Mouse (Mus musculus): ENCODE data around the gene Plekhb1. TPM values are rescaled to one million over a fixed set of nuclear protein-coding genes. Genes with fewer than 3 reads are reported as not detected.

Plekhb1 gene
- polyA plus RNA-seq, 1 experiment from 2014 or later, result 1.4 TPM

DNA sequence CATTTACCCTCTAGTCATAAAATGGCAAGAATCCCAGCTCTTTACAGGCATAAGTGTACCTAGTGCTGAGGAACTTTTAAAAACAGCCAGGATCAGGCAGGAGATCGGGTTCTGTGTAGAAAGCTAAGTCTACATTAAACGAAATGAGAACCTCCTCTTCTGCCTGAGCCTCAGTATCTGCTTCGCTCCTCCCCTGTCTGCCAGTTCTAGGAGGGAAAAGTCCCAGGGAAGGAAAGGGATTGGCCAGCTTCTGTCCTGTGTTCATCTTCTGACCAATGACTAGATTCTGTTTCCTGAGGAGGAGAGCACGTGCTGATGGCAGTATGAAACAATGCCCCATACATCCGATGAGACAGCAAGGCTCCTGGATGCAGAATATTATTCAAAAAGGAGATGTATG is 18.9 kb upstream of the Plekhb1 start:
- Histone ChIP-seq H3K9me3 (replicated peaks) (no peaks in the 10 kb centered on the region), H3K27me3 (replicated peaks) (0 out of 2 replicates have a peak, but pooled peaks cover 3% of the 10 kb centered on the region), H3K4me3 (no peak overlapping the region), H3K36me3 (no peaks in the 10 kb centered on the region), H3K4me2 (no peak overlapping the region), H3K9ac (no peak overlapping the region), H3K4me1 (replicated peaks) (no peaks in the 10 kb centered on the region), H3K27ac (ENCODE audit: poor library complexity, severe bottlenecking) (no peak overlapping the region)
- ATAC-seq (ENCODE audit: insufficient number of reproducible peaks, low FRiP score), result no peak
- WGBS, result 51% methylated on average over 5 of the region's 5 CpGs

DNA sequence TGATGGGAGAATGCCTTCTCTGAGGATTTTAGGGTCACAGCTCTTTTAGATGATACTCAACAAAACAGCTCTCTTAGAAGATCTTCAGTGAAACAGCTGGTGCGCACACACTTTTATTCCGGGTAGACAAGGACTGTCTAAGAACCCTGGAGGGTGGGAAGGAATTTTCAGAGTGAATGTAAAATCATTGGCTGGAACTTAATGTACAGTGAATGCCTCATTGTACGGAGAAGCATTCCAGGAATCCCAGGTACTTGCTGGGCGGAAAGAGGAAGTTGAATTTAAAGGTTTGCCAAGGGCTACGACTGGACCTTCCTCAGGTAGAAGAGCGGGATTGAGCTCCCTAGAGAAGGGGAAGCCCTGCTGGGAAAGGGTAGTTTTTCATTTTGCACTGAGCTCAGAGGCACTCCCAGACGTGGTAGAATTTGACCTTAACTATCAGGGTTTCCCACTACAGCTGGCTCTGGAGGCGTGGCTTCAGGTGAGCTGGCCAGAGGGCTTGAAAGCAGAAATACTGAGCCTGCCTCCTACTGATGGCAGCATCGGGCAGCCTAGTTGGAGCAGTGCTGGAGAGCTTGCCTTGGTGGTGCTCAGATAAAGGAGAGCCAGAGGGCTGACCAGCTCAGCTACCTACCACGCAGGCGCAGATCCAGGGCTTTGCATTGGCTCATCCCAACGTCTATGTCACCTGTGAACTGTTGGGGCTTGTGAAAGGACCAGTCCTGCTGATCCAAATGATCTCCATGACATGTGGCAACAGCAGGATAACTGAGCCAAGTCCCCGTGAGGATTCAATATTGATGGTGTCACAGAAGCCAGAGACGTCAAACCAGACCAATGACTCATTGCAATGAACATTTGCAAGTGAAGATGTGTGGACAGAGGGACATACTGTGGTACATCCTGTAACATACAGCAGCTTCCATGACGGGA is 17.0 kb upstream of the Plekhb1 start:
- H3K9ac ChIP-seq, result no peak overlapping the region
- 67% methylated on average over 15 of the region's 15 CpGs for WGBS
- no peak overlapping the region for H3K4me2 ChIP-seq
- H3K27ac ChIP-seq (ENCODE audit: poor library complexity, severe bottlenecking), result no peak overlapping the region
- H3K4me1 ChIP-seq (replicated peaks), result peaks cover 4% of the 10 kb centered on the region; the same call in 1 of the 2 replicates
- H3K4me3 ChIP-seq, result no peak overlapping the region
- H3K36me3 ChIP-seq, result no peaks in the 10 kb centered on the region
- H3K27me3 ChIP-seq (replicated peaks), result 0 out of 2 replicates have a peak, but pooled peaks cover 3% of the 10 kb centered on the region
- no peak for ATAC-seq (ENCODE audit: insufficient number of reproducible peaks, low FRiP score)
- no peaks in the 10 kb centered on the region for H3K9me3 ChIP-seq (replicated peaks)

DNA sequence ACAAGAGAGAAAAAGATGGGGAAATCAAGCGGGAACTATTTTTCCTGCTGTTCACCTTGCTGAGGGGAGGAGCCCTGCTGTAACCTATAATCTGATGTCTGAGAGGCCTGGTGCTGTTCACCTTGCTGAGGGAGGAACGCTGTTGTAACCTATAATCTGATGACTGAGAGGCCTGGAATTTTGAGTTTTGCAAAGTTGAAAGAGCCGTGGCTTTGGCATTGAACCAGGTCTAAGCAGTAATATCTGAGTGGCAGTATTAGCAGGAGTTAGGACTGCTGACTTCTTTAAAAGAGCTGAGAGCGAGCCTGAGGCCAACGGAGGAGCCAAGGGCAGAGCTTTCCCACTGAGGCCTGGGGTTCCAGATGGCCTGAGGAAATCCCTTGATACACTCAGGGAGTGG is 15.8 kb upstream of the Plekhb1 start:
- Histone ChIP-seq H3K4me3 (no peak overlapping the region), H3K4me1 (replicated peaks) (peaks cover 4% of the 10 kb centered on the region; the same call in 1 of the 2 replicates), H3K4me2 (no peak overlapping the region), H3K9ac (no peak overlapping the region), H3K27me3 (replicated peaks) (0 out of 2 replicates have a peak, but pooled peaks cover 3% of the 10 kb centered on the region), H3K36me3 (no peaks in the 10 kb centered on the region), H3K27ac (ENCODE audit: poor library complexity, severe bottlenecking) (no peak overlapping the region), H3K9me3 (replicated peaks) (no peaks in the 10 kb centered on the region)
- WGBS, result 75% methylated on average over 5 of the region's 5 CpGs
- ATAC-seq (ENCODE audit: insufficient number of reproducible peaks, low FRiP score), result no peak

DNA sequence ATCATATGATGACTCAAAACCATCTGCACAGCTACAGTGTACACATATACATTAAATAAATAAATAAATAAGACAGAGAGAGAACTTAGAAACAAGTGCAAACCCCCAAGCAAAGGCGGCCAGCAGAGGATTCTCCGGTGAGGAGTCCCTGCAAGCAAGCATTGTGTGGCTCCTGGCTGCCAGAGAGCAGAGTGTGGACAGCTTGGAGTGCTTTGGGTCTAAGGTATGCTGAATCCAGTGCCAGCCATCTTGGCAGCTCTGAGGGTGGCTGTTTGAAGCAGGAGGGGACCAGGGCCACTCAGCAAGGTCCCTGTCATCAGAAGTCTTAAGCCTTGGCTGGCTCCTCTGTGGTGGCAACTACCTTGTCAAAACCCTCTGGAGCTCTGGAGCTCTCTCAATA is 12.7 kb upstream of the Plekhb1 start:
- Histone ChIP-seq H3K4me2 (no peak overlapping the region), H3K4me3 (no peak overlapping the region), H3K36me3 (no peaks in the 10 kb centered on the region), H3K27me3 (replicated peaks) (0 out of 2 replicates have a peak, but pooled peaks cover 7% of the 10 kb centered on the region), H3K9me3 (replicated peaks) (no peaks in the 10 kb centered on the region), H3K27ac (ENCODE audit: poor library complexity, severe bottlenecking) (no peak overlapping the region), H3K4me1 (replicated peaks) (peaks cover 4% of the 10 kb centered on the region; the same call in 1 of the 2 replicates), H3K9ac (no peak overlapping the region)
- WGBS, result 58% methylated on average over 2 of the region's 2 CpGs
- ATAC-seq (ENCODE audit: insufficient number of reproducible peaks, low FRiP score), result no peak

DNA sequence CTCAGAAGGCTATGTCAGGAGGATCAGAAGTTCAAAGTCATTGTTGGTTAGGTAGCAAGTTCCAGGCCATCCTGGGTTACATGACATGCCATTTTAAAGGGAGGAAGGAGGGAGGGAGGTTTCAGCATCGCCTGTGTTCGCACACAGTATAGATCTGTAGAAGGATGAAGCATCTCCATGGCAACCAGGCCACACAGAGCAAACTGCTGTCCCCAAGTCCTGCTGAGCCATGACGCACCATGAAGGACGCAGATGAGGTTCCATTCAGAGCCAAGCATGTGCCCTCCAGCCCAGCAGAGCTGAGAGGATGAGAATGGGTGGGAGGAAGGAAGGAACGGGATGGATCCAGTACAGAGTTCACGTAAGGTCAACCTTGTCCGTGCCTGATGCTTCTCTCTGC is 11.2 kb upstream of the Plekhb1 start:
- Histone ChIP-seq H3K4me2 (no peak overlapping the region), H3K27me3 (replicated peaks) (0 out of 2 replicates have a peak, but pooled peaks cover 3% of the 10 kb centered on the region), H3K9me3 (replicated peaks) (no peaks in the 10 kb centered on the region), H3K36me3 (no peaks in the 10 kb centered on the region), H3K9ac (no peak overlapping the region), H3K27ac (ENCODE audit: poor library complexity, severe bottlenecking) (no peak overlapping the region), H3K4me1 (replicated peaks) (peaks cover 4% of the 10 kb centered on the region; the same call in 1 of the 2 replicates), H3K4me3 (no peak overlapping the region)
- WGBS, result 69% methylated on average over 7 of the region's 7 CpGs
- ATAC-seq (ENCODE audit: insufficient number of reproducible peaks, low FRiP score), result no peak

DNA sequence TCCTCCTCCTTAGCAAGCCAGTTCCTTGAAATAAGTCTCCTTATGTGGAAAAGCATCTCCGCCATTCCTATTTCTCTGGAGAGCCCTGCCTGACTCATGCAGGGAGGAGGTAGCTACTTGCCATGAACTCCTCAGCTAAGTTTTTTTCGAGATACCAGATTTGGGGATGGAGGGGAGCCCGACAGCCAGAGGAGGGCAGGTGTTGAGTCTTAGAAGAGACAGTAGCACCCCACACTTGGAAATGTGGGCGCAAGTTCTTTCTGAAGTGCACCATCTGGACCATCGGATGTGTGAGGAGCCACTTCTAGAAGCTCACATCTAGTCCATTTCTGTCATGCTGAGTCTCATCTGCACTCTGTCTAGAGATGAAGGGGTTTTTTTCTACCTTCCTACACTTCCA is 8.4 kb upstream of the Plekhb1 start:
- no peak overlapping the region for H3K27ac ChIP-seq (ENCODE audit: poor library complexity, severe bottlenecking)
- WGBS, result 81% methylated on average over 5 of the region's 5 CpGs

DNA sequence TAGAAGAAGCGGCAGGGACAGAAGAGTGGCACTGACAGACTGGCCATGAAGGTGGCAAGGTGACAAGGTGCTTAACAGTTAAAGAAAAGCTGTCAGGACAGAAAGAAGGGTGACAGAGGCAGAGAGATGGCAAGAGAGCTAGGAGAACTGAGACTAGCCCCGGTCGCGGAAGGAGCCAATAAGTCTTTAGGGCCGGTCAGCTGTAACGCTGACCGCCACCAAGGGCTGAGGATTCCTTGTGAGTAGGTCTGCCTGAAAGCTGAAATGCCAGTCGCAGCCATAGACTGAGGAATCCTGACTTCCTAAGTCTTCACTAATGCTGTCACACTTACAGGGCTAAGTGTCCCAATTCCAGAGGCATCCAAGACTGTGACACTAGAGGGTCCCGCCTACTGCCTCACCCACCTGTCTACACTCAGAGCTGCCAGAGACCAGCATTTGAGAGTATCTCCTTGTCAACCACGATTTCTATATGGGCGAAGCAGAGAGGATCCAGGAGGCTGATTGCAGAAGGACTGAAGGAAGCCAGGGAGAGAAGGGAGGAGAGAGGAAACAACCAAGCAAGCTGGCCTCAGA is 1.6 kb upstream of the Plekhb1 start:
- no peak; the same call in 1 of the 2 replicates for ATAC-seq (ENCODE audit: insufficient number of reproducible peaks, low FRiP score)
- 0 out of 2 replicates have a peak overlapping the region, but pooled peaks have one; percentile 3 for H3K4me3 ChIP-seq
- WGBS, result 53% methylated on average over 11 of the region's 11 CpGs

More for the DNA sequence above, 8.4 kb upstream of the Plekhb1 start:
- Histone ChIP-seq H3K27me3 (replicated peaks) (0 out of 2 replicates have a peak, but pooled peaks cover 3% of the 10 kb centered on the region), H3K9ac (no peak overlapping the region), H3K9me3 (replicated peaks) (no peaks in the 10 kb centered on the region), H3K4me2 (no peak overlapping the region), H3K4me1 (replicated peaks) (peaks cover 4% of the 10 kb centered on the region; the same call in 1 of the 2 replicates), H3K36me3 (no peaks in the 10 kb centered on the region), H3K4me3 (no peak overlapping the region)
- ATAC-seq (ENCODE audit: insufficient number of reproducible peaks, low FRiP score), result no peak

DNA sequence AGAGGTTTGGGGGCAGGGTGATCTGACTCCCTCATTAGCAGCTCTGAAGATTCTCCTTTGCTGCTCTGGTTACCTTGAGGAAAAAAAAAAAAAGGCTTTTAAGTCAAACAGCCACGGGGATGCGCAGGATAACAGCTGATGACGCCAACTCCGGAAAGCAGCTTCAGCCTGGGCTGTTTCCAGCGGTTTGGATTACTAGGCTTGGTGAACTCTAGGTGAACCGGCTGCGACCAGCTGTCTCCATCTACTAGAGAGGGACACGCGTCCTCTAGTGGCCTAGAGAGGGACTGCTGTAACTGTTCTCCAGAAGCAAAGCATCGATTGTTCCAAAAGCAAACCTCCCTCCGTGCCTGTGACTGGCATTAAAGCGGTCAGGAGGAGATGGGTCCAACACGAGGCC is 976 bp upstream of the Plekhb1 start:
- ATAC-seq (ENCODE audit: insufficient number of reproducible peaks, low FRiP score), result peak; percentile 82; the same call in 1 of the 2 replicates
- no peak overlapping the region for H3K9ac ChIP-seq
- no peak overlapping the region for H3K27ac ChIP-seq (ENCODE audit: poor library complexity, severe bottlenecking)
- no peaks in the 10 kb centered on the region for H3K27me3 ChIP-seq (replicated peaks)
- 0 out of 2 replicates have a peak overlapping the region, but pooled peaks have one; percentile 3 for H3K4me3 ChIP-seq
- WGBS, result 2% methylated on average over 13 of the region's 13 CpGs
- H3K9me3 ChIP-seq (replicated peaks), result no peaks in the 10 kb centered on the region
- H3K4me1 ChIP-seq (replicated peaks), result peaks cover 20% of the 10 kb centered on the region
- H3K36me3 ChIP-seq, result no peaks in the 10 kb centered on the region
- H3K4me2 ChIP-seq, result peak overlapping the region; percentile 49

More for the DNA sequence above, 1.6 kb upstream of the Plekhb1 start:
- H3K27ac ChIP-seq (ENCODE audit: poor library complexity, severe bottlenecking), result no peak overlapping the region
- H3K4me1 ChIP-seq (replicated peaks), result peaks cover 14% of the 10 kb centered on the region
- H3K4me2 ChIP-seq, result peak overlapping the region; percentile 49
- H3K27me3 ChIP-seq (replicated peaks), result no peaks in the 10 kb centered on the region
- H3K9me3 ChIP-seq (replicated peaks), result no peaks in the 10 kb centered on the region
- no peak overlapping the region for H3K9ac ChIP-seq
- no peaks in the 10 kb centered on the region for H3K36me3 ChIP-seq

DNA sequence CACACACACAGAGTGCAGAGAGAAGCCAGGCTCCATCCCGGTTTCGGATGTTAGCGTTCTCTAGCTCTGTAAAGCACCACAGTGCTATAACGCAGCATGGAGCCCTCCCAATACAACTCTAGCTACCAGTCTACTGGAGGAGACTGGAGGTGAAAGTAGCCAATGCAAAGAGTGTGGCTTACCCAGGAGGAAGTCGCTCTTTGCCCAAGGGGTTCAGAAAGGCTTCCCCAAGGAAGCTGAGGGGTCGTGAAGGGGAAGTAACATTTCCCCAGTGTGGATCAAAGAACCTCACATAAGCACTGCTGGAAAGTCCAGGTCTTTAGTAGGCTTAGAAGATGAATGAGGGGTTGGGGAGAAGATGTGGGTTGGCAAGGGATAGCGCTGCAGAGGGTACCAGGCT is 950 bp downstream of the Plekhb1 start:
- H3K9me3 ChIP-seq (replicated peaks), result no peaks in the 10 kb centered on the region
- H3K4me1 ChIP-seq (replicated peaks), result peaks cover 22% of the 10 kb centered on the region
- no peak overlapping the region for H3K4me2 ChIP-seq
- no peak for ATAC-seq (ENCODE audit: insufficient number of reproducible peaks, low FRiP score)
- no peaks in the 10 kb centered on the region for H3K27me3 ChIP-seq (replicated peaks)
- 83% methylated on average over 7 of the region's 7 CpGs for WGBS
- H3K36me3 ChIP-seq, result no peaks in the 10 kb centered on the region
- no peak overlapping the region for H3K27ac ChIP-seq (ENCODE audit: poor library complexity, severe bottlenecking)
- no peak overlapping the region for H3K9ac ChIP-seq
- H3K4me3 ChIP-seq, result no peak overlapping the region

DNA sequence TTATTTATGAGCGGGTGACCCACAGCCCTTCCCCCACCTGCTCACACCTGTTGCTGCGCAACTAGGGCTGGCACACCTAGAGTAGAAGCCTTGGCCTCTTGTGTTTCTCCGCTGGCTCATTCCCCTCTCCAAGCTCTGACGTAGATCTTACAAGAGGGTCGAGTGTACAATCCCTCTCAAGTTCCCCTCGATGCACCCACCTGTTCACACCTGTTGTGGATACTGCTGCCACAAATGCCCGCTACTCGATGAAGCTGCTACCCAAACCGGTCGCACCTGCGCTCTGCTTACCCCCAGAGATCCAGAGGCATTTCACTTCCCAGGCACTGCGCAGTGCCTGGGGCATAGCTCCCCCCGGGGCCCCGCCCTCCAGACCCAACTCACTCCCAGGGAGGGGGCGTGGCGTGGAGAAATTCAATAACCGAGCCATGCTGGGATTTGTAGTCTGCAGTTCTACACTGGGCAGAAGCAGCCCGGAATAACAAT is 4.1 kb downstream of the Plekhb1 start:
- no peaks in the 10 kb centered on the region for H3K9me3 ChIP-seq (replicated peaks)
- H3K4me1 ChIP-seq (replicated peaks), result peaks cover 12% of the 10 kb centered on the region
- H3K9ac ChIP-seq, result no peak overlapping the region
- H3K27me3 ChIP-seq (replicated peaks), result no peaks in the 10 kb centered on the region
- 32% methylated on average over 18 of the region's 18 CpGs for whole genome bisulfite sequencing
- no peak overlapping the region for H3K27ac ChIP-seq (ENCODE audit: poor library complexity, severe bottlenecking)
- no peak for ATAC-seq (ENCODE audit: insufficient number of reproducible peaks, low FRiP score)
- peak overlapping the region; percentile 55 for H3K4me2 ChIP-seq
- H3K4me3 ChIP-seq, result peak overlapping the region; percentile 11; the same call in 1 of the 2 replicates
- no peaks in the 10 kb centered on the region for H3K36me3 ChIP-seq

DNA sequence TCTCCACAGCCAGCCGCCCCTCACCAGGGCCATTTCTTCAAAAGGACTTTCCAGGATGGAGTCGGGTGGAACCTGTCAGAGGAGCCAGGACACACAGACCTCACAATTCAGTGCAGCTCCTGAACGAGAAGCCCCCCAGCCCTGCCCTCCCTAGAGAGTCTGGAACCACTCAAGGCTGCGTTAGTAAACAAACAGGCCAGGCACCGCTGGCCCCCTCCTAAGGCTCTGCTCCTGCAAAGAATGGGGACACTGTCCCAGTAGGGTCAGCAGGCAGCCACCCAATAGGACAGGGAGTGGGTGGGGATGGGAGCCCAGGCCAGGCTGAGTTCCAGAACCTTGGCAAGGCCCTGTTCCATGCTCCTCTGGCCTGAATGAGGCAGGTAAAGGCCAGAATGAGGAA is 5.5 kb downstream of the Plekhb1 start:
- H3K9me3 ChIP-seq (replicated peaks), result no peaks in the 10 kb centered on the region
- H3K4me1 ChIP-seq (replicated peaks), result peaks cover 9% of the 10 kb centered on the region
- H3K27me3 ChIP-seq (replicated peaks), result no peaks in the 10 kb centered on the region
- H3K4me2 ChIP-seq, result no peak overlapping the region
- no peaks in the 10 kb centered on the region for H3K36me3 ChIP-seq
- H3K9ac ChIP-seq, result no peak overlapping the region
- WGBS, result 36% methylated on average over 5 of the region's 5 CpGs
- no peak for ATAC-seq (ENCODE audit: insufficient number of reproducible peaks, low FRiP score)
- no peak overlapping the region for H3K4me3 ChIP-seq
- no peak overlapping the region for H3K27ac ChIP-seq (ENCODE audit: poor library complexity, severe bottlenecking)

Measured in heart, embryonic 12.5 days (tissue).